Mouse (Mus musculus) telencephalon, adult 2 months (tissue): Measurements from ENCODE around the gene Sumo2.
"Not testable (repeated sequence)": the region's sequence is repeated elsewhere in the genome, so short reads cannot be mapped to it uniquely, and the experiment has no call there.

ENCODE experiments used
- DNase-seq: peaks from one replicate; pipeline ENCODE4 v3.0.0-alpha.2; 2011; ENCODE audit warnings: low read depth, low spot score

Gene Sumo2

GRCm38 (mm10) chr11:115519581-115519980 lies 16.5 kb downstream of the Sumo2 start:
- no peak for DNase-seq

GRCm38 (mm10) chr11:115518693-115519092 lies 17.4 kb downstream of the Sumo2 start:
- peak; percentile 62 for DNase-seq

- DNase-seq, result no peak
These were observed 19.1 kb downstream of the Sumo2 start for GRCm38 (mm10) chr11:115516942-115517341.

DNA sequence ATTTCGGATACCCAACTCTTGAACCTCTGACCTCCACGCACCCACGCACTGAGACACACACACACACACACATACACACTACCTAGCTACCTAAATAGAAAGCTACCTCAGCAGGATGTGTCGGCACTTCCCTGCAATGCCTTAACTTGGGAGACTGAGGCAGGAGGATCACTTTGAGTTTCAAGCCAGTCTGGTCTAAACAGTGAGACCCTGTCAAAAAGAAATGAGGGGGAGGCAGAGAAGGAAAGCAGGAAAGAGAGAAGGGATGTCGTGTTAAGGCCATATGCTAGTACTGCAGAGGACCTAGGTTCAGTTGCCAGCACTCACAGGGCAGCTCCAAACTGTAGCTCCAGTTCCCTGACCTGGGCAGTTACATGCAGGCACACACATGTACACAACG lies 21.1 kb downstream of the Sumo2 start:
- no peak for DNase-seq

GRCm38 (mm10) chr11:115514238-115514663 lies 21.8 kb downstream of the Sumo2 start, which contains the start of gene Jpt1:
TSS of gene Jpt1 (minus strand) at chr11:115514387.
- peak; percentile 92 for DNase-seq

DNA sequence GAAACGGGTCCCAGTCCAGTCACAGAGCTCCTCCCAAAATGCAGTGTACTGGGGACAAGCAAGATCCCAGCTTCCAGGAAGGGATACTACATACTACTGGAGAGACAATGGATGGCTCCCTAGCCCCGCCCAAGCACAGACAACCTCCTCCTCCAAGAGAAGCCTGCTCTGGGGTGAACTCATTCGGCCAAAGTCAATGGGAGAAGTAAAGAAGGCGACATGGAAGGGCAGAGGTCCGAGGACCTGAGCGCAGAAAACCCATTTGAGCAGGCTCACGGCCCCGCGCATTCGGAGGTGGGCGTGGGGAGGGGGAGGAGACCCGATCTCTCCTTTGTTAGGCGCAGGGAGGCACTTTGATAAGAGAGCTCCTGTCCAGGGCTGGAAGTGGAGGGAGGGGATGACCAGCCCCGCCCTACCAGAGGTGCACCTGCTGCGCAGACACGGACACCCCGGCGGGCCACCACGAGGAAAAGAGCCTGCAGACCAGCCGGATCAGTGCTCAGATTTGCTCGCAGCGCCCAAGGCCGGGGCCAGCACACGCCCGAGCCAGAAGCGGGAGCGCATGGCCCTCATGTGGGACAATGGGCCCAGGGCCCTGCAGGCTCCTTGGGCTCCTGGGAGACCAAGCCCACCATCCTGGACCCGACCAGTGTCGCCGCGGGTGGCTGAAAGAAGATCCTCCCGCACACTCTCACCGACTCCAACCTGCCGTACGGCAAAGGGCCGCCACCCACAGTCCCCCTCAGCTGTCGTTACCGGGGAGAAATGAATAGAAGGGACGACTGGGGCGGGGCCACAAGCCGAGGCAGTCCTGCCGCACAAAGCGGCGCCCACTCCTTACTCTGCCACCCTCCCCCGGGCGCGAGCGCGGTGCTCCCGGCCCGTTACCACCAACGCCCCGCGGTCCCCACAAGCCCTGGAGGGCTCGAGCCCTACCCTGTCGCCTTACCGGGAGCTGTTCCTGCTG lies 22.5 kb downstream of the Sumo2 start:
- no peak for DNase-seq

GRCm38 (mm10) chr11:115512407-115513183 lies 23.5 kb downstream of the Sumo2 start:
- DNase-seq, result no peak

DNA sequence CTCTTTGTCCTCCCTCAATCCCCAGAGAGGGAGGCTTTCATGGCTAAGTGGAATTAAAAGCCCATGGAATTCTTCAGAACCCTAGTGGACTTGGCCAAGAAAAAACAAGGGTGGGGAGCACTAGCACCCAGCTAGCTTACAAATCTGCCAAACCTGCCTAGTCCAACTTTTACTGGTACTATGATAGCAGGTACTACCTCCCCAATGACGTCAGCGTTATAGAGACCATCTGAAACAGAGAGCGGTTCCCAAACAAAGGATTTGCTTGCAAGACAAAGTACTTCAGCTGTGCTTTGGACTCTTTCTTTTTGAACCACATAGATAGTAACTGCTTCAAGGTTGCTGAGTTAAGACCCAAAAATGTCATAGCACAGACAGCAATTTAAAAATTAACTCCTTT lies 24.1 kb downstream of the Sumo2 start:
- no peak for DNase-seq

- no peak for DNase-seq
These were observed 25.0 kb downstream of the Sumo2 start for GRCm38 (mm10) chr11:115511121-115511520.

DNA sequence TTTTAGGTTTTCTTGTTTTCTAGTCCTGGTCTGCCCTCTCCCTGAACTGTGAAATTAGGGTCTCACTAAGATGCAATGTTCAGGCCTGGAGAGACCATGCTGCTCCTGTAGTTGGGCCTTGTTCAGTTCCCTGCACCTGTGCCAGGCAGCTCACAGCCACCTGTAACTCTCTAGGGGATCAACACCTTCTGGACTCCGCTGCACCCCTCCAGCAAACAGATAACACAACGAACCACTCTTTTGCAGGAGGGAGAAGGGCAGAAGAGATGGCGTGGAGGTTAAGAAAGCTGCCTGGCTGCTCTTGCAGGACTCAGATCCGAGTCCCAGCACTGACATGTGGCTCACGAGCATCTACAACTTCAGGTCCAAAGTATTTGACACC lies 25.6 kb downstream of the Sumo2 start:
- no peak for DNase-seq

- no peak for DNase-seq
These were observed 26.1 kb downstream of the Sumo2 start for GRCm38 (mm10) chr11:115509773-115510506.

GRCm38 (mm10) chr11:115508061-115508460 lies 28.0 kb downstream of the Sumo2 start:
- no peak for DNase-seq

- DNase-seq, result no peak
These were observed 29.5 kb downstream of the Sumo2 start for GRCm38 (mm10) chr11:115506586-115506985.

GRCm38 (mm10) chr11:115502636-115503035 lies 33.4 kb downstream of the Sumo2 start:
- DNase-seq, result no peak

DNA sequence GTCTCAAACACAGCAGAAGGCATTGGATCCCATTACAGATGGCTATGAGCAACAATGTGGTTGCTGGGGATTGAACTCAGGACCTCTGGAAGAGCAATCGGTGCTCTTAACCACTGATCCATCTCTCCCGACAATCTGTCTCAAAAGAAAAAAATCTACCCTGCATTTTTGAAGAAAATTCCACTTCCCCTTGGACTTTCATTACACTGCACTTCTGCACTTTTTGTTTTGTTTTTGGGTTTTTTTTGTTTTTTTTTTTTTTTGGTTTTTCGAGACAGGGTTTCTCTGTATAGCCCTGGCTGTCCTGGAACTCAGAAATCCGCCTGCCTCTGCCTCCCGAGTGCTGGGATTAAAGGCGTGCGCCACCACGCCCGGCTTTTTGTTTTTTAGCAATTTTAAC lies 39.5 kb downstream of the Sumo2 start:
- not testable (repeated sequence) for DNase-seq

GRCm38 (mm10) chr11:115492387-115492786 lies 43.7 kb downstream of the Sumo2 start:
- no peak for DNase-seq

- DNase-seq, result peak; percentile 84
These were observed 44.6 kb downstream of the Sumo2 start, which contains the start of gene Nt5c for GRCm38 (mm10) chr11:115491356-115492083. TSS of gene Nt5c (minus strand) at chr11:115491862.

- DNase-seq, result no peak
These were observed 45.4 kb downstream of the Sumo2 start for GRCm38 (mm10) chr11:115490441-115491355.

GRCm38 (mm10) chr11:115488551-115489104 lies 47.4 kb downstream of the Sumo2 start:
- DNase-seq, result no peak

DNA sequence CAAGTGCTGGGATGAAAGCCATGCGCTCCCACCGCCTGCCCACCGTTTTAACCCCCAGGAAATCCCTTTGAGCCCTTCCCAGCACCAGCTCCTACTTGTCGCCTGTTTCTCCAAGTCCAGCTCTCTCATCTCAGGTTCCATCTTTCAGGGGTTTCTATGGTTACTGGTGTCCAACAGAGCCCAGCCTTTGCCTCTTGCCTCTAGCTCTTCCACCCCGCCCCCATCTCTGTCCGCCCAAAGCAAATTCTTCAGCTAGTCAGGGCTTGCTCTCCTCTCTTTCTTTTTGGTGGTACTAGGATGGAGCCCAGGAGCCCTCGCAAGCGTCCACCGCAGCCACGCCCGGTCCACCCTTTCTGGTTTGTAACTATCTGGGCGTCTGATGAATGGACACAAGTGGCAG lies 50.9 kb downstream of the Sumo2 start:
- no peak for DNase-seq
